Mouse (Mus musculus) heart, postnatal 25 days (tissue): ENCODE data around the gene Flt4. TPM values are rescaled to one million over a fixed set of nuclear protein-coding genes. Genes with fewer than 3 reads are reported as not detected.

ENCODE experiments used
- DNase-seq: peaks from one replicate; pipeline ENCODE4 v3.0.0; 2022; ENCODE audit warnings: low spot score
- intact Hi-C: fragments of 180-260 bp; cut with DNase I; formaldehyde crosslinking; loops from one replicate; pipeline ENCODE4 v1.15.1; 2025
- total RNA-seq, 2 experiments: library from RNA; stranded (reverse); gene quantifications; 2 replicates each; pipeline ENCODE4 v1.2.3; 2021

Flt4 gene
- total RNA-seq, 2 experiments from 2014 or later = 11.2 to 11.7 TPM

GRCm38 (mm10) chr11:49684237-49684973 lies 75.3 kb downstream of the Flt4 start:
- intact Hi-C loops = no loop called here
- DNase-seq = no peak

GRCm38 (mm10) chr11:49695013-49695412 lies 86.0 kb downstream of the Flt4 start:
- intact Hi-C loops = no loop called here
- no peak for DNase-seq

GRCm38 (mm10) chr11:49695695-49696094 lies 86.6 kb downstream of the Flt4 start:
- intact Hi-C loops = no loop called here
- DNase-seq = no peak

GRCm38 (mm10) chr11:49696472-49696871 lies 87.4 kb downstream of the Flt4 start:
- DNase-seq = no peak
- intact Hi-C loops = no loop called here

GRCm38 (mm10) chr11:49697779-49698178 lies 88.7 kb downstream of the Flt4 start:
- intact Hi-C loops = no loop called here
- no peak for DNase-seq

GRCm38 (mm10) chr11:49699079-49699478 lies 90.0 kb downstream of the Flt4 start:
- intact Hi-C loops = no loop called here
- DNase-seq = no peak

- DNase-seq = no peak
- intact Hi-C loops = no loop called here
These were observed 93.0 kb downstream of the Flt4 start for GRCm38 (mm10) chr11:49702014-49702413.

Other genes starting within 250 kb of the Flt4 start
- gene Olfr1389, start 186.2 kb upstream of the Flt4 start, total RNA-seq = not detected
- under 1 TPM; 0.13 to 0.14 TPM for gene Olfr1388, start 172.6 kb upstream of the Flt4 start, total RNA-seq
- gene Olfr1387, start 153.9 kb upstream of the Flt4 start, total RNA-seq = under 1 TPM; 0.06 to 0.10 TPM
- gene Olfr1386, start 144.2 kb upstream of the Flt4 start, total RNA-seq = not detected
- not detected for gene Olfr1385, start 120.2 kb upstream of the Flt4 start, total RNA-seq
- gene Olfr1384, start 102.5 kb upstream of the Flt4 start, total RNA-seq = not detected
- under 1 TPM; 0.52 to 0.59 TPM for gene Olfr1383, start 89.6 kb upstream of the Flt4 start, total RNA-seq
- not detected for gene Olfr1382, start 81.0 kb upstream of the Flt4 start, total RNA-seq
- not detected for gene Olfr1381, start 65.8 kb upstream of the Flt4 start, total RNA-seq
- gene Olfr1380, start 52.4 kb upstream of the Flt4 start, total RNA-seq = not detected
- 1 to 10 TPM; 1.2 to 1.4 TPM for gene Scgb3a1, start 54.3 kb downstream of the Flt4 start, total RNA-seq
- 10 to 100 TPM; 20.9 to 25.0 TPM for gene Cnot6, start 103.5 kb downstream of the Flt4 start, total RNA-seq
- 10 to 100 TPM; 11.8 to 13.9 TPM for gene Gfpt2, start 184.9 kb downstream of the Flt4 start, total RNA-seq
- gene Mapk9, start 237.5 kb downstream of the Flt4 start, total RNA-seq = 10 to 100 TPM; 42.5 to 44.2 TPM